Mouse (Mus musculus): ENCODE results near the gene Uvssa. TPM values are rescaled to one million over a fixed set of nuclear protein-coding genes. Genes with fewer than 3 reads are reported as not detected.
"Not testable (repeated sequence)": the region's sequence is repeated elsewhere in the genome, so short reads cannot be mapped to it uniquely, and the experiment has no call there.

The Uvssa gene
- 8.6 and 9.2 TPM in 2 replicates for polyA plus RNA-seq (2015; fragmentation: Nextera tagmentation; extraction: Ambion mirVana)

DNA sequence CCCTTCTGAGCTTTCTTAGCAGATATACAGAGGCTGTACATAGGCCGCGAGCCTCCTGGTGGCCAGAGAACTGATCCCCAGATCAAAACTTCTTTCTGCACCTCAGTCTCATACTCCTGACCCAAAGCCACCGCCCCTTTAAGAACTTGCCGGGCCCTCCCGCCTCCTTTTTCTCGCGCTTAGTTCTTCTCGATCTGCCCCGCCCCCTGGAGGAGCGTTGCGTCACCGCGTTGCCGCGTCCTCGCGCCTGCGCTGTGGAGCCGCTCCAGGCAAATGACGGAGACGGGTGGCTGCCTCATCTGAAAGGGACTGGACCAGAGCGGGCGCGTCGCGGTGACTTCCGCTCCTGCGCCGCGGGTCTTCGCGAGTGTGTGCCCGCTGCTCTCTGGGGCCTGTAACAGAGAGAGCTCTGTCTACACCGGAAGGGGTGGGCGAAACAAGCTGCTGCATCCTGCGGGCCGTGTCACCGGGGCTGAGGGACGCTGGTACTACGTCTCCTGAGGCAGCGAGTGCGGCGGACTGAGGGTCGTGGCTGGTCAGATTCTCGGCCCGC is at the start of gene Uvssa:
Gene Uvssa, plus strand, starts transcription at position 248 of the 553 bp plus-strand sequence.
- peak; percentile 98 for ATAC-seq (ENCODE audit: low read depth)
- peak within 1 kb of the TSS; percentile 92 for H3K4me2 ChIP-seq (ENCODE audit: low read depth, low read length)
- WGBS, result under 1% methylated on average over 46 of the region's 46 CpGs
- peaks cover 11% of the 10 kb centered on the region for H3K36me3 ChIP-seq (ENCODE audit: control insufficient read depth, insufficient read depth, low read length)
- no peaks in the 10 kb centered on the region for H3K9me3 ChIP-seq (ENCODE audit: control insufficient read depth, low read length)
- peak within 1 kb of the TSS; percentile 64 for H3K4me3 ChIP-seq (ENCODE audit: low read length)
- peak within 1 kb of the TSS; percentile 97 for H3K27ac ChIP-seq (ENCODE audit: low read length)
- H3K9ac ChIP-seq (ENCODE audit: low read length), result peak within 1 kb of the TSS; percentile 92
- no peaks in the 10 kb centered on the region for H3K27me3 ChIP-seq (ENCODE audit: control insufficient read depth, insufficient read depth, low read depth, low read length)
- H3K4me1 ChIP-seq (replicated peaks; ENCODE audit: control insufficient read depth, insufficient read depth, low read length), result peaks cover 13% of the 10 kb centered on the region

DNA sequence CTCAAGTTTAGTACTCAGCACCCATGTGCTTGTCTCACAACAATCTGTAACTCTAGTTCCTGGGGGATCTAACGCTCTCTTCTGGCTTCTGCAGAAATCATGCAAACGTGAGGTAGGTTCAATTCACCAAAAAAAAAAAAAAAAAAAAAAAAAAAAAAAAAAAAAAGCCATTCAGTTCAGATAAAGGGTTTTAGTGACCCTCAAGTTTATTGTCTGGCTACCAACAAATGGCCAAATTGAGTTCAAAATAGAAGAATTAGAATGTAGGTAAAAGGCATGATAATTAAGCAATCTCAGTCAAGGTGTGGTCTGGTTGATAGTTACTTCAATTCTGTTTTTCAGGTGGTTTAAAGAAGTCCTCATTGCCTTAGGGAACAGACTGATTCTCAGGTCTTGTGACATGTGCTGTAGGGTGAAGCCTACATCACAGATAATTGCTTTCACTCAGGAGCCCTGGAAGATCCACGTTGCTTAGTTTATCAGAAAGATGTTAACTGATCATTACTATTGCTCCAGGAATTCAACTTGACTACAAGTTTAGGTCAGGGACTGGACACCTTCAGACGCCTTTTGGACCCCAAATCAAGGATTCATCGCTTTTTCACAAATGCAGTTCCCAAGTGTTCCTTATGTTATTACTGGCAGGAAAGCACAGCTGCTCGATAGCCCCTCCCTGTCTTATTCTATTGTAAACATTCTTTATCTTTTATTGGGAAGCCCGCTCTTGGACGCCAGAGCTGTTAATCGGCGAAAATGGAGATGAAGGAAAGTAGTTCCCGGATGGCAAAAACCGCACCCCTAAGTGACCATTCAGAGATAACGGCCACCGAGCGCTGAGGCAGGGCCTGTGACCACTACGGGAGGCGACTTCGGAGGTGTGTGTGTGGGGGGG is 43.7 kb upstream of the Uvssa start:
- H3K27me3 ChIP-seq (ENCODE audit: control insufficient read depth, insufficient read depth, low read depth, low read length), result no peaks in the 10 kb centered on the region
- H3K4me3 ChIP-seq (ENCODE audit: low read length), result peak overlapping the region; percentile 81
- H3K9me3 ChIP-seq (ENCODE audit: control insufficient read depth, low read length), result no peaks in the 10 kb centered on the region
- H3K9ac ChIP-seq (ENCODE audit: low read length), result peak overlapping the region; percentile 68
- H3K4me1 ChIP-seq (replicated peaks; ENCODE audit: control insufficient read depth, insufficient read depth, low read length), result peaks cover 20% of the 10 kb centered on the region
- H3K27ac ChIP-seq (ENCODE audit: low read length), result peak overlapping the region; percentile 51
- peaks cover 7% of the 10 kb centered on the region for H3K36me3 ChIP-seq (ENCODE audit: control insufficient read depth, insufficient read depth, low read length)
- peak overlapping the region; percentile 71 for H3K4me2 ChIP-seq (ENCODE audit: low read depth, low read length)
- ATAC-seq (ENCODE audit: low read depth), result no peak
- 19% methylated on average over 18 of the region's 18 CpGs for WGBS

DNA sequence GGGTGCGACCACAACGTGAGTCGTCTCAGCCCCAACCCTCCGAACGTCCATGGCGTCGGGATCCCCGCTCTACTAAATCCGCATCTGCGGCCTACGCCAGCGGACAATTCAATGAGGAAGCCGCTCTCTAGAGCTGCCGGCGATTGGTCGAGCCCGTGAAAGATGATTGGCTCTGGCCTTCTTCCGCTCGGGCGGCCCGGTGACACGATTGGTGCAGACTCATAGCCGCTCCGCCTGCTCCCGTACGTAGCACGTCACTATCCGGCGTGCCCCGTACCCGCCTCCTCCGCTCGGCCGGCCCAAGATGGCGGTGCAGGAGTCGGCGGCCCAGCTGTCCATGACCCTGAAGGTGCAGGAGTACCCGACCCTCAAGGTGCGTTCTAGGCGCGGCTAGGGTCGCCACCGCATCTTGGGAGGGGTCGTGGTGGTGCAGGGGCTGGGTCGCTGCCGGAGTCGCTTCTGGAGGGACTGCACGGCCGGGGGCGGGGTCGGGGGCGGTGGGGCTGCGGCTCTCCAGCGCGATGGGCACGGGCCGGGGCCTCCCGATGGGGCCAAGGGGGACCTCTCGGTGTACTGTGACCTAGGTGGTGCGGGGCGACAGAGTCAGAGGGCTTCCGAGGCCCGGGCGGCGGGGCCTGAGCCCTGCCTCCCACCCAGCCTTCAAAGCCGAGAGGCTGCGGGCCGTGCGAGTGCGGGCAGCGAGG is 42.9 kb upstream of the Uvssa start, which contains the start of gene Maea:
Gene Maea, plus strand, starts transcription at position 237 of the 704 bp plus-strand sequence.
- peak within 1 kb of the TSS; percentile 81 for H3K4me3 ChIP-seq (ENCODE audit: low read length)
- H3K36me3 ChIP-seq (ENCODE audit: control insufficient read depth, insufficient read depth, low read length), result peaks cover 7% of the 10 kb centered on the region
- H3K4me1 ChIP-seq (replicated peaks; ENCODE audit: control insufficient read depth, insufficient read depth, low read length), result peaks cover 20% of the 10 kb centered on the region
- peak; percentile 100 for ATAC-seq (ENCODE audit: low read depth)
- peak within 1 kb of the TSS; percentile 91 for H3K4me2 ChIP-seq (ENCODE audit: low read depth, low read length)
- no peaks in the 10 kb centered on the region for H3K9me3 ChIP-seq (ENCODE audit: control insufficient read depth, low read length)
- H3K9ac ChIP-seq (ENCODE audit: low read length), result peak within 1 kb of the TSS; percentile 92
- under 1% methylated on average over 67 of the region's 71 CpGs for WGBS
- H3K27me3 ChIP-seq (ENCODE audit: control insufficient read depth, insufficient read depth, low read depth, low read length), result no peaks in the 10 kb centered on the region
- peak within 1 kb of the TSS; percentile 76 for H3K27ac ChIP-seq (ENCODE audit: low read length)

DNA sequence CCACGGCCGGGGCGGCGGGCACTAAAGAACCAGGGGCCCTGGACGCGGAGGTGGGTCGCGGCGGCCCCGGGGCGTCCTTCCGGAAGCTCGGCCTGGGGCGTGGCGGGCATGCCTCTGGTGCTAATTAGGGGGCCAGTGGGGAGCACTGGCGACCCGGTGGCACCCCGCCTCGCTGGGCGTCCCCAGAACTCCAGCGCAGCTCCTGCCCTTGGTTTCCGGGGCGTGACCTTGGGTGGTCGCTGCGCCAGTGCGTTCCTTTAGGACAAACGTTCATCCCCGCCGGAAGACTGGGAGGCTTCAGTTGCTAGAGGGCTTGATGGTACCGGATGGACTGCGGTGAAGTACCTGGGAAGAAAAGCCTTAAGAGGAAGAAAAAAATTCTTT is 42.4 kb upstream of the Uvssa start:
- no peaks in the 10 kb centered on the region for H3K9me3 ChIP-seq (ENCODE audit: control insufficient read depth, low read length)
- peak overlapping the region; percentile 92 for H3K9ac ChIP-seq (ENCODE audit: low read length)
- H3K4me2 ChIP-seq (ENCODE audit: low read depth, low read length), result peak overlapping the region; percentile 91
- no peaks in the 10 kb centered on the region for H3K27me3 ChIP-seq (ENCODE audit: control insufficient read depth, insufficient read depth, low read depth, low read length)
- peak overlapping the region; percentile 81 for H3K4me3 ChIP-seq (ENCODE audit: low read length)
- H3K36me3 ChIP-seq (ENCODE audit: control insufficient read depth, insufficient read depth, low read length), result peaks cover 7% of the 10 kb centered on the region
- no peak; the same call in none of the 2 replicates for ATAC-seq (ENCODE audit: low read depth)
- H3K27ac ChIP-seq (ENCODE audit: low read length), result peak overlapping the region; percentile 76
- under 1% methylated on average over 21 of the region's 31 CpGs for WGBS
- H3K4me1 ChIP-seq (replicated peaks; ENCODE audit: control insufficient read depth, insufficient read depth, low read length), result peaks cover 20% of the 10 kb centered on the region

DNA sequence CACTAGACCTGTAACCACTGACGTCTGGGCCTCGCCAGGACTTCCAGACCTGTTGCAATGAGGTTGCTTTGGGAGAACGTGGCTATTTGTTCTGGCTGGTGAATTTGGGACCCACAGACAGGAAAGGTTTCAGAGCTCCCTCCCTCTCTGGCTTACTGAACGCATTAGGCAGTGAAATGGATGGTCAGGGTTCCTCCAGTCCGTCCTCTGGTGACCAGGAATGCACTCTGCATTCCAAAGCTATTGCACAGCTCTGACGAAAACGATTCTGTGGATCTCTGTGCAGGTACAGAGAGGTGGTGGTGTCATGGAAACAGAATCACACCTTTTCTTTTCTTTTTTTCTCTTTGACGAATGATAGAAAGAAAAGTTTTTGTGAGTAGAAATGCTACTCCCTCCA is 41.1 kb upstream of the Uvssa start:
- WGBS, result 51% methylated on average over 8 of the region's 8 CpGs
- no peak overlapping the region for H3K9ac ChIP-seq (ENCODE audit: low read length)

DNA sequence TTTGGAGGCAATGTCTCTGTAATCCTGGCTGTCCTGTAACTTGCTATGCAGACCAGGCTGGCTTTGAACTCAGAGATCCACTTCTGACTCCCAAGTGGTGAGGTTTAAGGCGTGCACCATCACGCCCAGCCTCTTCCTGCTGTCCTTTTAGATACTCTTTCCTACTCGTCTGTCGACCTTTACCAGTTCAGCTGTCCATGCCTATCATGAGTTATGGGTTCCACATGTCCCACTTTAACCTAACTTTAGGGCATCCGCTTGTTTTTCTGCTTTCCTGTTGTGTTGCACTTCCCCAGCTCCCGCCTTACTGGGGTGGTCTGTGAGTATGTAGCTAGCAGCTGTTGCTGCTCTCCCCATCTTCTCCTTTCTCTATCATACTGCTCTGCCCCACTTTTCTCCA is 37.2 kb upstream of the Uvssa start:
- no peak for ATAC-seq (ENCODE audit: low read depth)
- peaks cover 10% of the 10 kb centered on the region for H3K36me3 ChIP-seq (ENCODE audit: control insufficient read depth, insufficient read depth, low read length)
- no peaks in the 10 kb centered on the region for H3K27me3 ChIP-seq (ENCODE audit: control insufficient read depth, insufficient read depth, low read depth, low read length)
- peaks cover 20% of the 10 kb centered on the region for H3K4me1 ChIP-seq (replicated peaks; ENCODE audit: control insufficient read depth, insufficient read depth, low read length)
- H3K4me2 ChIP-seq (ENCODE audit: low read depth, low read length), result no peak overlapping the region
- no peak overlapping the region for H3K4me3 ChIP-seq (ENCODE audit: low read length)
- 87% methylated on average over 6 of the region's 6 CpGs for WGBS
- H3K9me3 ChIP-seq (ENCODE audit: control insufficient read depth, low read length), result no peaks in the 10 kb centered on the region
- no peak overlapping the region for H3K27ac ChIP-seq (ENCODE audit: low read length)
- no peak overlapping the region for H3K9ac ChIP-seq (ENCODE audit: low read length)

More for the DNA sequence above, 41.1 kb upstream of the Uvssa start:
- H3K27ac ChIP-seq (ENCODE audit: low read length), result no peak overlapping the region
- no peak overlapping the region for H3K4me3 ChIP-seq (ENCODE audit: low read length)
- peaks cover 20% of the 10 kb centered on the region for H3K4me1 ChIP-seq (replicated peaks; ENCODE audit: control insufficient read depth, insufficient read depth, low read length)
- no peak for ATAC-seq (ENCODE audit: low read depth)
- H3K27me3 ChIP-seq (ENCODE audit: control insufficient read depth, insufficient read depth, low read depth, low read length), result no peaks in the 10 kb centered on the region
- peaks cover 7% of the 10 kb centered on the region for H3K36me3 ChIP-seq (ENCODE audit: control insufficient read depth, insufficient read depth, low read length)
- no peaks in the 10 kb centered on the region for H3K9me3 ChIP-seq (ENCODE audit: control insufficient read depth, low read length)
- peak overlapping the region; percentile 17; the same call in 1 of the 2 replicates for H3K4me2 ChIP-seq (ENCODE audit: low read depth, low read length)

DNA sequence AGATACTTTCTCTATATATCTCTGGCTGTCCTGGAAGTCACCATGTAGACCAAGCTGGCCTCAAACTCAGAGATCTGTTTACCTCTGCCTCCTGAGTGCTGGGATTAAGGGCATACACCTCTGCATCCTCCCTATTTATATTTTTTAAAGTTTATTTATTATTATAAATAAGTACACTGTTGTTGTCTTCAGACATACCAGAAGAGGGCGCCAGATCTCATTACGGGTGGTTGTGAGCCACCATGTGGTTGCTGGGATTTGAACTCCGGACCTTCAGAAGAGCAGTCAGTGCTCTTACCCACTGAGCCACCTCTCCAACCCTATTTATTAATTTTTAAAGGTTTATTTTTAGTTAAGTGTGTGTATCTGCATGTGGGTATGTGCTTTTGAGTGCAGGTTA is 36.1 kb upstream of the Uvssa start:
- H3K27me3 ChIP-seq (ENCODE audit: control insufficient read depth, insufficient read depth, low read depth, low read length); H3K4me2 ChIP-seq (ENCODE audit: low read depth, low read length); H3K9ac ChIP-seq (ENCODE audit: low read length); H3K36me3 ChIP-seq (ENCODE audit: control insufficient read depth, insufficient read depth, low read length); H3K4me3 ChIP-seq (ENCODE audit: low read length); H3K27ac ChIP-seq (ENCODE audit: low read length); H3K9me3 ChIP-seq (ENCODE audit: control insufficient read depth, low read length); ATAC-seq (ENCODE audit: low read depth): not testable (repeated sequence)
- peaks cover 16% of the 10 kb centered on the region; the same call in 1 of the 2 replicates for H3K4me1 ChIP-seq (replicated peaks; ENCODE audit: control insufficient read depth, insufficient read depth, low read length)
- WGBS, result 64% methylated on average over 3 of the region's 3 CpGs

DNA sequence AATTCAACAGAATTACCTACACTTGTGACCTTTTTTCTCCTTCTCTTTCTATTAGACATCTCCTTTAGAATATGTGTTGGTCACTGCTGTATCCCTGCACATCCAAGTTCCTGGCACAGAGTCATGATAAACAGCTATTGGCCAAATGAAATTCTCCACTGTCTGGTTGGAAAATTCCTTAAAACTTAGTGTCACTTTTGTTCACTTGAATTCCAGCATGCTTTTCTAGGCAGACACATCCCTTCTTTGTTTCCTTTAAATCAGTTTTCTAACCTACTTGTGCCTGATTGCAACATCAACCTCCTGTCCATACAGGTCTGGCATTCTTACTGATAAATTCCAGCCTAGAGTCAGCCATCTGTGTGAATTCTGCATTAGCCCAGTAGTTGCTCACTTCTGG is 35.5 kb upstream of the Uvssa start:
- no peak for ATAC-seq (ENCODE audit: low read depth)
- Histone ChIP-seq H3K4me3 (ENCODE audit: low read length) (no peak overlapping the region), H3K27me3 (ENCODE audit: control insufficient read depth, insufficient read depth, low read depth, low read length) (no peaks in the 10 kb centered on the region), H3K36me3 (ENCODE audit: control insufficient read depth, insufficient read depth, low read length) (peaks cover 10% of the 10 kb centered on the region), H3K9me3 (ENCODE audit: control insufficient read depth, low read length) (no peaks in the 10 kb centered on the region), H3K27ac (ENCODE audit: low read length) (no peak overlapping the region), H3K4me1 (replicated peaks; ENCODE audit: control insufficient read depth, insufficient read depth, low read length) (peaks cover 11% of the 10 kb centered on the region; the same call in 1 of the 2 replicates), H3K4me2 (ENCODE audit: low read depth, low read length) (no peak overlapping the region), H3K9ac (ENCODE audit: low read length) (no peak overlapping the region)

DNA sequence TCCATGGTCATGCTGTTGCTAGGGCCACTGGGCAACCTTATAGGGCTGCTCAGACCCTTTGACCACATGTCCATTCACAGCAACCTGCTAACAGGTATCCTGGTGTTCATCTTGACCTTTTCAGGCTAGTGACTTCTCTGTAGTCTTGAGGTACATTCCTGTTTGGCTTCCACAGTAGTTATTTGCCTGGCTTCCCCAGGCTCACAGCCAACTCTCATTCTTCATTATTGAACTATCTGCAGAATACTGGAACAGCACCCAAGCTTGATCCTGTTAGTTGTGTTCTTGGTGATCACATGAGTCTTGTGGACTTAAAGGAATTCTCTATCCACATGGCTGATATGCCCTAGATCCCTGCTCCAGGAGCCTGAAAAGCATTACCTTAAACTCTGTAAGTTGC is 34.8 kb upstream of the Uvssa start:
- no peak overlapping the region for H3K9ac ChIP-seq (ENCODE audit: low read length)
- no peak overlapping the region for H3K4me2 ChIP-seq (ENCODE audit: low read depth, low read length)
- ATAC-seq (ENCODE audit: low read depth), result no peak
- peaks cover 8% of the 10 kb centered on the region; the same call in 1 of the 2 replicates for H3K4me1 ChIP-seq (replicated peaks; ENCODE audit: control insufficient read depth, insufficient read depth, low read length)
- H3K27me3 ChIP-seq (ENCODE audit: control insufficient read depth, insufficient read depth, low read depth, low read length), result no peaks in the 10 kb centered on the region
- H3K36me3 ChIP-seq (ENCODE audit: control insufficient read depth, insufficient read depth, low read length), result peaks cover 7% of the 10 kb centered on the region; the same call in 1 of the 2 replicates
- no peak overlapping the region for H3K27ac ChIP-seq (ENCODE audit: low read length)
- H3K4me3 ChIP-seq (ENCODE audit: low read length), result no peak overlapping the region
- no peaks in the 10 kb centered on the region for H3K9me3 ChIP-seq (ENCODE audit: control insufficient read depth, low read length)
